Mouse (Mus musculus): Measurements from ENCODE around the gene Zcwpw1.
A peak's percentile ranks its signal among the peaks of the same experiment; 100 is the strongest.
"Not testable (repeated sequence)": the region's sequence is repeated elsewhere in the genome, so short reads cannot be mapped to it uniquely, and the experiment has no call there.

Gene Zcwpw1

GRCm38 (mm10) chr5:137787151-137787928 is at the start of gene Zcwpw1, which contains the start of gene Mepce:
Gene Zcwpw1 (plus strand): TSS chr5:137787798.
Gene Mepce (minus strand): TSS chr5:137787655.
- DNase-seq = peak; percentile 96

- peak; percentile 26 for DNase-seq
Measured at GRCm38 (mm10) chr5:137738516-137738915, 49.1 kb upstream of the Zcwpw1 start.

DNA sequence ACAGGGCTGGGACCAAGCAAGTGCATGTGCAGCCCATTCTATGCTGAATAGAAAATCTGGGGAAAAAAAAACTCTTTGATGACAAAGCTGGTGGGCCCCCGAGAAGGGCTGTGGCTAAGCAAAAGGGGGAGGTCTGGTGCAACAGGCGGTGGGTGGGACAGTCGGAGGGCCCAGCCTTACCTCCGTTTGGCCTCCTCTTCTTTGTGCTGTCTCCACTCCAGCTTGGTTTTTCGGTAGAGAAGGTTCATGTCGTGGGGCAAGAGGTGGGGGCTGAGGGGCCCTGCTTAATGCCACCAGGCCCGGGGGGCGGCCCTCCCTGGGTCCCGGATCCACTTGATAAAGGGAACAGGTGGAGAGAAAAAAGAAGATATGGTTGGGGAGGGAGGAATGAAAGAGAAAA is 48.1 kb upstream of the Zcwpw1 start:
- no peak for DNase-seq

DNA sequence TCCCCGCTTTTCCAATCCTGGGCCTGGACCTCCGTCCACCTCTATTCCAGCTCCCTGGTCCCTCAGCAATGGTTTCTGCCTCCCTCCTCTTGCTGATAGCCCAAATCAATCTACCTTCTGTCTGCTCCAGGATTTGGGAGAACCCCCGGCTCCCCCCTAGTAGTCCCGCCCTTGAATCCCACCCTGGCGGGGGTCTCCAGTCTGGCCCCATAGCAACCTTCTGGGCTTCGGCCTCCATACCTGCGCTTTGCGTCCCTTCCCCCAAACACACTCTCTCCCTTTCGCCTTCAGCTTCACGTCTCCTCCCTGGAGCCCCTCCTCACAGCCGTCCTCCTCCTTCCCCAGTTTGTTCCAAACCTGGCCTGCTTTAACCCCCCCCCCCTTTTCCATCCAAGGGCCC is 47.1 kb upstream of the Zcwpw1 start:
- peak; percentile 58 for DNase-seq

- peak; percentile 87 for DNase-seq
Measured at GRCm38 (mm10) chr5:137741023-137741931, 46.3 kb upstream of the Zcwpw1 start, which contains the start of gene Nyap1. Gene Nyap1 (minus strand): TSS chr5:137741607.

DNA sequence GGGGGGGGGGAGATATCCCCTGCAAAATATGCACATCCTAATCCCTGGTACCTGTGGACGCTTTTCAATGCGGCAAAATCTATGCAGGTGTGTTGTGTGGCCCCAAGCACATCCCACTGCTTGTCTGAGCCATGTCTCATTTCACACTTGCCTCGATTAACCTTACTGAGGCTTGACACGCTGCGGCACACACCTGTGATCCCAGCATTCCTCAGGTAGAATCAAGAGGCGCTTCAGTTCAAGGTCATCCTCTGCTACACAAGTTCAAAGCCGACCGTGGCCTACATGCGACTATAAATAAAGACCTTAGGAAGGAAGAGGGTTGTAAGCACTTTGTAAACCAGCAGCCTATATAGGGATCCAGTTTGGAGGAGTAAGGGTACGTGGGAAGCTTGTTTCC is 45.5 kb upstream of the Zcwpw1 start:
- peak; percentile 59 for DNase-seq

GRCm38 (mm10) chr5:137742836-137743235 is 44.8 kb upstream of the Zcwpw1 start:
- peak; percentile 32 for DNase-seq

DNA sequence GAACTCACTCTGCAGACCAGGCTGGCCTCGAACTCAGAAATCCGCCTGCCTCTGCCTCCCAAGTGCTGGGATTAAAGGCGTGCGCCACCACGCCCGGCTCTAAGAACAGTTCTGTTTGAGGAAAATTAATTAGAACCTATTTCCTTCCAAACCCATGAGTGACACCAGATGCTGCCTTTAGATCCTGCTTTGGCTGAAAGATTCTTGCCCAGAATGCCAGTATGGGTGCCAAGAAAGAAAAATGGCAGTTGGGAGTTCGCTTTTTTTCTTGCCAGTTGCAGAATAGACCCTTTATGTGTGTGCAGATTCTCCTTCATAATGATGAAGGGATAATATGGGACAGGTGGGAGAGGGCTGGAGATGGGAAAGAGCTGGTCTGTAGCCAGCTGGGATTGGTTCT is 43.4 kb upstream of the Zcwpw1 start:
- no peak for DNase-seq

DNA sequence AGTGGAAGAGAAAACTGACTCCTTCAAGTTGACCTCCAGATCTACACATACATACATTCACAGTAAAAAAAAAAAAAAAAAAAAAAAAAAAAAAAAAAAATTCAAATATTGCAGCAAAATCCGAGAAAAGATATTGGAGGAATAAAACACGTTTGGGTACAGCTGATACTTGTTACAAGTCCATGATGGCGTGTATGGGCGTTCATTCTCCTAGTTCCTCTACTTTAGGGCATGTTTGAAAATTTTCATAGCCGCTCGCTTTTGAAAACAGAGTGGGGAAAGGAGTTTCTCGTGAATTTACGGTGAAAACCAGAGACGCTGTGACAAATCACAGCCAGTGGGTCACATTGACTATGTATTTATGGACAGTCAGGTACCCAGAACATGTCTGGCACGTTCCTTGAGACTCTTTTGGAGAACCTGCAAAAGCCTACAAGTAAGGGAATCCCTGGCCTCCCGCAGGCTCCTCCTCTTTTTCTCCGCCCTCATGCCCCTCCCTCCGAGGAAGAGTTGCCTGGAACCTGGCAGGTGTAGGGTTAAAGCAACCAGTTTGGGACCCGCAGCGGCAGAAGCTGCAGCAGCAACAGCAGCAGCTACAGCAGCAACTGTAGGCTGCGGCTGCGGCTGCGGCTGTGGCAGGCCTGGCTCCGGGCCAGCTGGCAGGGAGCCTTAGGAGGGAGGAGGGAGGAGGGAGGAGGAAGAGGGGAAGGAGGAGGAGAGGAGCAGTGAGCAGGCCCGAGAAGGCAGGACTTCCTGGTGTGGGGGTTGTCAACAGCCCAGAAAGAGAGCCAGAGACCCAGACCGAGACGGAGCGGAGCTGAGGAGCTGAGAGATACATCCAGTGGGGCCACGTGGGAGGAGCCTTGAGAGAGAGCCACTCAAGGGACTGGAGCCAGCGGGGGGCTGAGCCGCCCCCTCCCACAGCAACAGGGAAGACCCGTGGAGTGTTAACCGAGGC is 42.1 kb upstream of the Zcwpw1 start, which contains the start of gene Tsc22d4:
Gene Tsc22d4, plus strand, starts transcription at position 517 of the 958 bp plus-strand sequence.
- peak; percentile 90 for DNase-seq

- DNase-seq = no peak
Measured at GRCm38 (mm10) chr5:137746282-137746850, 41.2 kb upstream of the Zcwpw1 start.

GRCm38 (mm10) chr5:137746851-137747325 is 40.7 kb upstream of the Zcwpw1 start:
- peak; percentile 48 for DNase-seq

DNA sequence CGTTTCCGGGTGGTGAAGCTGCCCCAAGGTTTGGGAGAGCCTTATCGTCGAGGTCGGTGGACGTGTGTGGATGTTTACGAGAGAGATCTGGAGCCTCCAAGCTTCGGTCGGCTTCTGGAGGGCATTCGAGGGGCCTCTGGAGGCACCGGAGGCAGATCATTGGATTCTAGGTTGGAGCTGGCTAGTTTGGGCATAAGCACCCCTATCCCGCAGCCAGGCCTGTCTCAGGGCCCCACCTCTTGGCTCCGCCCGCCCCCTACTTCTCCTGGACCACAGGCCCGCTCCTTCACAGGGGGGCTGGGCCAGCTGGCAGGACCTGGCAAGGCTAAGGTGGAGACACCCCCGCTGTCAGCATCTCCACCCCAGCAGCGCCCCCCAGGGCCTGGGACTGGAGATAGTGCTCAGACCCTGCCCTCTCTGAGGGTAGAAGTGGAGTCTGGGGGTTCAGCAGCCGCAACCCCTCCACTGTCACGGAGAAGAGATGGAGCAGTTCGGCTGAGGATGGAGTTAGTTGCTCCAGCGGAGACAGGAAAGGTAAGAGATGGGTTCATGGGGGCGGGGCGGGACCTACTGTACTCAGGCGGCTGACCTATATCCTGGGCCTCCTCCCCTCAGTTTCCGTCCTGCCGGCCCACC is 40.2 kb upstream of the Zcwpw1 start:
- DNase-seq = peak; percentile 74

- DNase-seq = peak; percentile 47
Measured at GRCm38 (mm10) chr5:137748130-137748770, 39.3 kb upstream of the Zcwpw1 start.

GRCm38 (mm10) chr5:137749196-137749836 is 38.3 kb upstream of the Zcwpw1 start:
- no peak for DNase-seq

GRCm38 (mm10) chr5:137750212-137750611 is 37.4 kb upstream of the Zcwpw1 start:
- not testable (repeated sequence) for DNase-seq

DNA sequence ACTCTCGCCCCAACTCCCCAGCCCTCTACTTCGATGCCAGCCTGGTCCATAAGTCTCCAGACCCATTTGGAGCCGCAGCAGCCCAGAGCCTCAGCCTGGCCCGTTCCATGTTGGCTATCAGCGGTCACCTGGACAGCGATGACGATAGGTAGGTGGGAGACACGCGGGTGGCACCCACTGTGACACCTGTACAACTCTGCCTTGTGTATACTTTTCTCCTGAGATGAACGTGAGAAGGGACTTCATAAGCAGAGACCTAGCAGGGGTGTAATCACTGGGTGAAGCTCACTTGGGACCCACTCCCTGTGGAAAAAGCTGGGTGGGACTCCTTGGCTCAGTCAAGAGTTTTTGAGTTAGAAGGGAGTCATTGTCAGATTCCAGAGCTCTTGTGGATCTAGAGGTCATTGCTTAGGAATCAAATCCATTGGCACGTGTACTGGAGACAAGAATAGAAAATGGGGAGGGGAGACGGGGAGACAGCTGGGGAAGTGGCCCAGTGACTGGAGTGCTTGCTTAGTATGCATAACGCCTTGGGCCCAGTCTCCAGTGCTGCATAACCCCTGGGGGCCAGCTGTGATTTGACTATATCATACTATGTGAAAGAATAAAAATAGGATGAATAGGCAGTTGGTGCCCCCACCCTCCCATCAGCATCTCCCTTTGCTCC is 36.2 kb upstream of the Zcwpw1 start:
- DNase-seq = no peak

DNA sequence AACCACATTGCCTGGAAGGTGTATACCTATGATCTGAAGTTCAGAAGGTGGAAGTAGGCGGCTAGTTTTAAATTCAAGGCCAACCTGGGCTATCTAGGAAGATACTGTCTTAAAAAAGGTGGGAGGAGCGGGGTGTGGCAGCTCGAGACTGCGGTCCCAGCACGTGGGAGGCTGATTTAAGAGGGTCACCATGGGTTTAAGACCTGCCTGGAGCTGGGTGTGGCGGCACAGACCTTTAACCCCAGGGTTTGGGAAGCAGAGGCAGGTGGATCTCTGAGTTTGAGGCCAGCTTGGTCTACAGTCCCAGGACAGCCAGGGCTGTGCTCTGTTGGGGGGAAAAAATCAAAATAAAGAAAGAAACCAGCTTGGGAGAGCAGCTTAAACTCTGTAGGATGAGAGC is 35.6 kb upstream of the Zcwpw1 start:
- no peak for DNase-seq

DNA sequence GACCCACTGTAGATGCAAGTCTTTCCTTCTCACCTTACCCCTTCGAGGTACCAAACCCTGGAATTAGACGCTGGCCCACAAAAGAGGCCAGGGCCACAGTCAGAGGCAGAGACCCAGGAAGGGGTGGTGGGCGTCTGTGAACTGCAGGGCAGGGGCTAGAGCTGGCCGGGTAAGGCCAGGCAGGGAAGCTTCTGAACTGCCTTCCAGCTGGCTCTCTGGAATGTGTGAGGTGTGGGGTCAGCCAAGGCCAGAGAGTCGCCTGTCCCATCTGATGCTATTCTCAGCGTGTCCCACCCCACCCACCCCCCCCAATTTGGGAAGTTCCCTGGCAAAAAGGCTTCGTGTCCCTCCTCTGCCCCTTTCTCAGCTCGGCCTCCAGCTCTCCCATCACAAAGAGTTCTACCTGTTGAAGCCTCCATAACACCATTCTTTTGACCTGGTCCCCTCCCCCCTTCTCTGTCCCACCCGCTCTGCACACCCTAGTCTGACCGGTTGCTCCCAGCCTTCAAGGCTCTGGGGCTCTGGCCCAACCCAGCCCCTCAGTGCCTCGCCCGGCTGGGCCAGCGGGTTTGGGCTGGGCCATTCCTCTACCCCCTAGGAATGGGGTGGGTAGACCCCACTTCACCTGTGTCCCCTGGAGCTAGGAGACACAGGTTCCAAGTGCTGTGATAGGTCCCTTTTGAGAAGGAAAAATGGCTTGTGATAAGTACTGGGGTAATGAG is 34.3 kb upstream of the Zcwpw1 start:
- DNase-seq = no peak

GRCm38 (mm10) chr5:137755425-137755824 is 32.2 kb upstream of the Zcwpw1 start:
- DNase-seq = no peak

All from cerebellum, adult 9-10 months (tissue).